Mouse (Mus musculus) liver, adult 10 weeks (tissue): ENCODE measurements around the gene H2-M10.3. TPM values are rescaled to one million over a fixed set of nuclear protein-coding genes. Genes with fewer than 3 reads are reported as not detected.

Experiments
- polyA plus RNA-seq: library from polyadenylated mRNA; stranded (reverse); fragments of 350-450 nt; fragmentation: Illumina TruSeq; extraction: RNeasy Lipid Tissue Mini Kit (QIAGEN cat#74804); gene quantifications from one replicate; pipeline ENCODE4 v1.2.3, GENCODE M21; 2014; ENCODE audit warnings: low read depth, low replicate concordance

Gene H2-M10.3
- polyA plus RNA-seq: not detected

GRCm38 (mm10) chr17:36368317-36368716 is at the start of gene H2-M10.3:
TSS of gene H2-M10.3 (minus strand) at chr17:36368417.

GRCm38 (mm10) chr17:36326055-36326454 is 42.2 kb downstream of the H2-M10.3 start, which contains the start of gene H2-M10.1:
TSS of gene H2-M10.1 (minus strand) at chr17:36326155.

Other genes with a start within 250 kb of the H2-M10.3 start
- gene Gm19684, start 246.7 kb downstream of the H2-M10.3 start, polyA plus RNA-seq: not detected
- gene Gm7030, start 239.0 kb downstream of the H2-M10.3 start, polyA plus RNA-seq: not detected
- gene Gm8909, start 199.9 kb downstream of the H2-M10.3 start, polyA plus RNA-seq: not detected
- not detected for gene H2-T3, start 178.1 kb downstream of the H2-M10.3 start, polyA plus RNA-seq
- 2.5 TPM for gene Rpp21, start 110.3 kb downstream of the H2-M10.3 start, polyA plus RNA-seq
- gene Trim39, start 96.2 kb downstream of the H2-M10.3 start, polyA plus RNA-seq: 9.3 TPM
- not detected for gene H2-M10.2, start 81.9 kb downstream of the H2-M10.3 start, polyA plus RNA-seq
- not detected for gene H2-M10.1, start 42.3 kb downstream of the H2-M10.3 start, polyA plus RNA-seq
- gene H2-M10.4, start 93.9 kb upstream of the H2-M10.3 start, polyA plus RNA-seq: not detected
- gene H2-M11, start 178.7 kb upstream of the H2-M10.3 start, polyA plus RNA-seq: not detected